Mouse (Mus musculus): ENCODE measurements around the gene Rgs9. TPM values are rescaled to one million over a fixed set of nuclear protein-coding genes. Genes with fewer than 3 reads are reported as not detected.

Rgs9 gene
- polyA plus RNA-seq, 1 experiment from 2014 or later, result 0.13 TPM

DNA sequence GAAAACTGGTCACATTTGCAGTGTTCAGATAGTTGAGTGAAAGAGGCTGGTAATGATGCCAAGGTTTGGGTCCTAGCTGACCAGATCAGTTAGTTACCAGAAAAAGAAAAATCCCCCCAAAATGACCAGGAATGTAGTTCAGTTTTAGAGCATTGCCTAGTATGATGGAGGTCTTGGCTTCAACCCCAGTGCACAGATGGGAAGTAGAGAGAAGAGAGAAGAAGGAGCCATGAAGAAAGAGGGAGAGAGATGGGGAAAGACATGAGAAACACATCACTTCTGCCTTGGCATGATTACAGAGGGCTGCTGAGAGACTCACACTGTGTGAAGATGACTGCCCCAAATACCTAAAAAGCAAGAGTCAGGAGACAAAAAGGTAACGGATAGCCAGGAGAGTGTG is 13.1 kb downstream of the Rgs9 start:
- Histone ChIP-seq H3K4me1 (ENCODE audit: control insufficient read depth, low read depth, low read length) (no peaks in the 10 kb centered on the region), H3K4me2 (ENCODE audit: low read depth, low read length) (no peak overlapping the region), H3K36me3 (ENCODE audit: control insufficient read depth, insufficient read depth) (no peaks in the 10 kb centered on the region), H3K9me3 (replicated peaks; ENCODE audit: control insufficient read depth, low read length) (no peaks in the 10 kb centered on the region), H3K9ac (ENCODE audit: low read depth, low read length) (no peak overlapping the region), H3K27me3 (ENCODE audit: control insufficient read depth, insufficient read depth, low read depth, low read length) (no peaks in the 10 kb centered on the region), H3K27ac (ENCODE audit: low read length) (no peak overlapping the region), H3K4me3 (ENCODE audit: low read depth, low read length) (no peak overlapping the region)
- WGBS (ENCODE audit: insufficient replicate concordance), result 67% methylated on average over 1 of the region's 1 CpGs
- ATAC-seq (ENCODE audit: low read depth), result no peak

DNA sequence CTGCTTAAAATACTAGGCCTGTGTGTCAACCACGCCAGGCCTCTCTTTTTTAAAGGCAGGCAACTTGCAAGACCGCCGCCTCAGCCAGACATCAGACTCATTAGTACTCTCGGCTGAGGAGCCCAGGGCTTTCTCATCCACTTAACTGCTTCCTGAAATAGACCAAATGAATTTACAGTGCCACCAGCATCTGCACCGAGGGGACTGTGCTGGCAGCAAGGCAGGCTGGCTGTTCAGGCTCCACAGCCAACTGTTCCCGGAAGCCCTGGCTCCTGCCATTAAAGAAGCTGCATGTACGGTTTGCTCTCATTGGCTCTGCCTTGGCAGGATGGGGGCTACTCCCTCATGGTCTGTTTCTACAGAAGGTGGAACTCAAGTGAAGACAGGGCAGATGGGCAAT is 19.7 kb downstream of the Rgs9 start:
- no peak overlapping the region for H3K4me3 ChIP-seq (ENCODE audit: low read depth, low read length)
- no peak overlapping the region for H3K4me2 ChIP-seq (ENCODE audit: low read depth, low read length)
- no peak overlapping the region for H3K27ac ChIP-seq (ENCODE audit: low read length)
- no peaks in the 10 kb centered on the region for H3K9me3 ChIP-seq (replicated peaks; ENCODE audit: control insufficient read depth, low read length)
- no peaks in the 10 kb centered on the region for H3K27me3 ChIP-seq (ENCODE audit: control insufficient read depth, insufficient read depth, low read depth, low read length)
- H3K36me3 ChIP-seq (ENCODE audit: control insufficient read depth, insufficient read depth), result no peaks in the 10 kb centered on the region
- H3K9ac ChIP-seq (ENCODE audit: low read depth, low read length), result no peak overlapping the region
- WGBS (ENCODE audit: insufficient replicate concordance), result 68% methylated on average over 7 of the region's 7 CpGs
- H3K4me1 ChIP-seq (ENCODE audit: control insufficient read depth, low read depth, low read length), result no peaks in the 10 kb centered on the region
- ATAC-seq (ENCODE audit: low read depth), result no peak

DNA sequence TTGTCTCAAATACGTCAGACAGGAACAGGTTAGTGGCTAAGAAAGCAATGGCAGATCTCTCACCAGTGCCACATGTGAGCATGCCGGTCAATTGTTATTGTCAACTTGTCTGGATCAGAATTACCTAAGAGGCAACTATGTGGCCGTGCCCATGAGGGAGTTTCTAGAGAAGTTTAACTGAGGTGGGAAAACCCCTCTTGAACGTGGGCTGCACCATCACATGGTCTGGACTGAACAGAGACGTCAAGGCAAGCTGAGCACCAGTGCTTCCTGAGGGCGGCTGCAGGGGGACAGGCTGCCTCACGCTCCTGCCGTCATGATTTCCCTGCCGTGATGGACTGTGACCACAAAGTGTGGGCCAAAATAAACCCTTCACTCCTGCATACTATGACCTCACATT is 26.5 kb downstream of the Rgs9 start:
- ATAC-seq (ENCODE audit: low read depth), result no peak
- 56% methylated on average over 9 of the region's 9 CpGs for WGBS (ENCODE audit: insufficient replicate concordance)

DNA sequence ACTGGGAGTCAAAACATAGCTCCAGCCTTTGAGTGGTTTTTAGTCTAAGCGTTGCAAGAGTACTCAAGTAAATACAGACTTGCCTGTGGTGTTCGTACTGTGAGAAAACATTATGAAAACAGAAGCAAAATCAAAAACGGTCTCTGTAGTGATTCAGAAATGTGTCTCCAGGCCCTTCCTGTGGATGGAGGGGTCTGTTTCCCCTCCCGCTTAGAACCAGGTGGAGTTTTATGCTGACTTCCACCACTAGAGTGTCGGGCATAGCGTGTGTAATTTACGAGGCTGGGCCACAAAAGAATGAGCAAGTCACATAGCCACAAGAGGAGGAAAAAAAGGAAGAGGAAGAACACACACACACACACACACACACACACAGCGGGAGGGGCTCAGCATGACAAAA is 27.6 kb downstream of the Rgs9 start:
- no peaks in the 10 kb centered on the region for H3K9me3 ChIP-seq (replicated peaks; ENCODE audit: control insufficient read depth, low read length)
- H3K4me3 ChIP-seq (ENCODE audit: low read depth, low read length), result no peak overlapping the region
- ATAC-seq (ENCODE audit: low read depth), result no peak
- H3K27me3 ChIP-seq (ENCODE audit: control insufficient read depth, insufficient read depth, low read depth, low read length), result no peaks in the 10 kb centered on the region
- H3K9ac ChIP-seq (ENCODE audit: low read depth, low read length), result no peak overlapping the region
- WGBS (ENCODE audit: insufficient replicate concordance), result 26% methylated on average over 8 of the region's 8 CpGs
- no peak overlapping the region for H3K4me2 ChIP-seq (ENCODE audit: low read depth, low read length)
- H3K4me1 ChIP-seq (ENCODE audit: control insufficient read depth, low read depth, low read length), result no peaks in the 10 kb centered on the region
- no peaks in the 10 kb centered on the region for H3K36me3 ChIP-seq (ENCODE audit: control insufficient read depth, insufficient read depth)
- no peak overlapping the region for H3K27ac ChIP-seq (ENCODE audit: low read length)

More for the DNA sequence above, 26.5 kb downstream of the Rgs9 start:
- no peaks in the 10 kb centered on the region for H3K36me3 ChIP-seq (ENCODE audit: control insufficient read depth, insufficient read depth)
- no peak overlapping the region for H3K4me2 ChIP-seq (ENCODE audit: low read depth, low read length)
- H3K27me3 ChIP-seq (ENCODE audit: control insufficient read depth, insufficient read depth, low read depth, low read length), result no peaks in the 10 kb centered on the region
- no peaks in the 10 kb centered on the region for H3K9me3 ChIP-seq (replicated peaks; ENCODE audit: control insufficient read depth, low read length)
- no peak overlapping the region for H3K4me3 ChIP-seq (ENCODE audit: low read depth, low read length)
- no peaks in the 10 kb centered on the region for H3K4me1 ChIP-seq (ENCODE audit: control insufficient read depth, low read depth, low read length)
- no peak overlapping the region for H3K27ac ChIP-seq (ENCODE audit: low read length)
- H3K9ac ChIP-seq (ENCODE audit: low read depth, low read length), result no peak overlapping the region

DNA sequence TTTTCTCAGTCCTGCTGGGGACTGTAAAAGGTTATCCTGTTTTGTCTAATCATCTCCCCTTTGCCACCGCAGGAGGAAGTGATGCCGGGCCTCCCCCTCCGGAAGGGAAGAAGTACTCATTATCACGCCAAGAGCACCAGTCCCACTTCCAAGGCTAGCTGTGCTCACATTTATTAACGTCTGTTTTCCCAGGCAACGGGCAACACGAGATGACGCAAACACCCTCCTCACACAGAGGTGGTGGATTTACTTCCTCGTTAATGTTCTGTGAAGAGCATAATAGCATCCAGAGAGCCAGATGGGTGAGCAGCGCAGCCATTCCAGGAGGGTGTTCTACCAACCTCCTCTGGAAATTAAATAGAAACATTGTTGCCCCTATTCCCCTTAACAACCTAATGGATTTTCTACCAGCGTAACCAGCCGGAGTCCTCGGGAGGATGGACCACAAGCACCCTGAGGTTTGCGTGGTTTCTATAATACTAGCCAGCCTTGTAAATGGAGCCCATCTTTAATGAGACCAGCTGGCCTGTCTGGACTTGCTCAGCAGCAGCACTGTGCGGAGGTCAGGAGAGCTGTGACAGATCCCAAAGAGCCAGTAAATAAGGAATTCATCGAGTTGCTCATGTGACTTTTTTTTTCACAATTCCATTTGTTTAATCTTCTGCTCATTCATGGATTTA is 28.1 kb downstream of the Rgs9 start:
- Histone ChIP-seq H3K27me3 (ENCODE audit: control insufficient read depth, insufficient read depth, low read depth, low read length) (no peaks in the 10 kb centered on the region), H3K9ac (ENCODE audit: low read depth, low read length) (no peak overlapping the region), H3K36me3 (ENCODE audit: control insufficient read depth, insufficient read depth) (no peaks in the 10 kb centered on the region), H3K27ac (ENCODE audit: low read length) (no peak overlapping the region), H3K4me2 (ENCODE audit: low read depth, low read length) (no peak overlapping the region), H3K9me3 (replicated peaks; ENCODE audit: control insufficient read depth, low read length) (no peaks in the 10 kb centered on the region), H3K4me1 (ENCODE audit: control insufficient read depth, low read depth, low read length) (no peaks in the 10 kb centered on the region), H3K4me3 (ENCODE audit: low read depth, low read length) (no peak overlapping the region)
- ATAC-seq (ENCODE audit: low read depth), result no peak
- 19% methylated on average over 16 of the region's 16 CpGs for WGBS (ENCODE audit: insufficient replicate concordance)

DNA sequence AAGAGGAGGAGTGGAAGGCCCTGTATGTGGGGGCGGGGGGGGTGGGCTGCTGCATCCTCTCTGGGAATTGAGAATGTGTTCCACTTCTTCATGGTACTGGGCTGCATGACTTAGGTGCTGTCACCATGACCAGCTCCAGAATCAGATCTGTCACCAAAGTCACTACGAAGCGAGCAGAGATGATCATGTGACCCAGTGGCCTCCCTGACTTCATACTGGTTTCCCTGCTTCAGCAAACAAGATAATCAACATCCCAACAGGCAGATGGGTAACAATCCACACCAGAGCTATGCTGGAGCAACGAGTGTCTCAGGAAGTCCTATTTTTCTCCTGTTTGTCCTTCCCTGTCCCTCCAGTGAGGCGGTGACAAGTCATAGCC is 28.7 kb downstream of the Rgs9 start:
- no peak for ATAC-seq (ENCODE audit: low read depth)
- 17% methylated on average over 5 of the region's 5 CpGs for WGBS (ENCODE audit: insufficient replicate concordance)
- Histone ChIP-seq H3K36me3 (ENCODE audit: control insufficient read depth, insufficient read depth) (no peaks in the 10 kb centered on the region), H3K27ac (ENCODE audit: low read length) (no peak overlapping the region), H3K9me3 (replicated peaks; ENCODE audit: control insufficient read depth, low read length) (no peaks in the 10 kb centered on the region), H3K4me2 (ENCODE audit: low read depth, low read length) (no peak overlapping the region), H3K27me3 (ENCODE audit: control insufficient read depth, insufficient read depth, low read depth, low read length) (no peaks in the 10 kb centered on the region), H3K4me1 (ENCODE audit: control insufficient read depth, low read depth, low read length) (no peaks in the 10 kb centered on the region), H3K4me3 (ENCODE audit: low read depth, low read length) (no peak overlapping the region), H3K9ac (ENCODE audit: low read depth, low read length) (no peak overlapping the region)

DNA sequence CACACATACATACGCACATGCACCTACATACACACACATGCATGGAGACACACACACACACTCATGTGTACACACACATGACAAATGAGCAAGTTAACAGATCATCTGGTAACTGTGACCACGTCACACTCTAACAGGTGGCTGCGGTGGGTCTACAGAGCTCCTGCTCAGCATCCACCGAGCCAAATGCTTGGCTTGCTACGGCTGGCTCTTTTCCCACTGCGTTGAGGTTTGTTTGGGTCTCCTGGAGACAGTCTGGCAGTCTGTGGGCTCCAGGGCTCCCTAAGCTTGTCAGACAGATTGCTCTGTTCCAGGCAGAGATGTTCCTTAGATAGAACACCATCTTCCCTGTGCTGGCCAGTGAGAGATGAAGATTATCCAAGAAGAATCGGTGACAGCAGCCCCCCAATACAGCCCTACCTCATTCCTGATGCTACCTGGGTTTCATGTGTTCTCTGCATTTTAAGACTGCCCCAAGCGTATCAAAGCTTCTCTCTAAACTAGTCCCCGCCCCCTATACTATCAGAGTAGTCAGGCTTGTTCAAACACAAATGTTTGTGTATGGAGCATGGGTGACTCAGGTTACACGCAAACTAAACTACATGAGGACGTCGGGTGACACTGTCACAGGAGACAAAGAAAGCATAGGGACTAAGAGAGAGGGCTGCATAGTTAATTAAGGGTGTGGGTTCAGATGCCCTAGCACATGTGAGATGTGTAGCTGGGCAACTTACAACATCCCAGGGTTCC is 31.6 kb downstream of the Rgs9 start:
- Histone ChIP-seq H3K4me1 (ENCODE audit: control insufficient read depth, low read depth, low read length) (no peaks in the 10 kb centered on the region), H3K9ac (ENCODE audit: low read depth, low read length) (no peak overlapping the region), H3K27ac (ENCODE audit: low read length) (no peak overlapping the region), H3K4me3 (ENCODE audit: low read depth, low read length) (no peak overlapping the region), H3K4me2 (ENCODE audit: low read depth, low read length) (no peak overlapping the region), H3K27me3 (ENCODE audit: control insufficient read depth, insufficient read depth, low read depth, low read length) (no peaks in the 10 kb centered on the region), H3K36me3 (ENCODE audit: control insufficient read depth, insufficient read depth) (no peaks in the 10 kb centered on the region), H3K9me3 (replicated peaks; ENCODE audit: control insufficient read depth, low read length) (no peaks in the 10 kb centered on the region)
- ATAC-seq (ENCODE audit: low read depth), result no peak
- WGBS (ENCODE audit: insufficient replicate concordance), result 63% methylated on average over 12 of the region's 12 CpGs

DNA sequence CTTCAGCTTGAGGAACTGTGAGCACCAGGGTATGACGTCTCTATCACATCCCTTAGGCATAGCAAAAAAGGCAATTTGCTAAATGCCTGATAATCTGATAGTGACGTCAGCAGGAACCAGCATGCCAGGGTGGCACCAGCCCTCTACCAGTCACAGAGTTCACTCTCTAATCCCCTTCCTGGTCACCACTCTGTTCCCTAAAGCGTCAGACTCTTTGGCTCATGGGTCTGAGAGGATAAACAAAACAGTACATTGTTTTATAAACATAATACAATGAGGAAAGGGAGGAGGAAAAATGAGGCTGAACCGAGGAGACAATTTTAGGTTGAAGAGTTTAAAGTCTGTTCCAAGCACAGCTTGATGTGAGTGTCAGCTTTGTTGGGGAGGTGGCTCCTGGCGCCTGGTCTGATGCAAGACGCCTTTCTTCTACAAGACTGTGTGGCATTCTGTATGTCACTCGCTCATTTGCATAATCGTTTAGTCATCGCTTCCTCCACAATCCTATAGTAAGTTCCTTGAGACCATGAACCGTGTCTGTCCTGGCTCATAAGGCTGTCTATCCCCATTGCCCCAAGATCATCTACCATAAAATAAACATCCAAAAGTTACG is 33.7 kb downstream of the Rgs9 start:
- Histone ChIP-seq H3K9me3 (replicated peaks; ENCODE audit: control insufficient read depth, low read length) (no peaks in the 10 kb centered on the region), H3K9ac (ENCODE audit: low read depth, low read length) (no peak overlapping the region), H3K27me3 (ENCODE audit: control insufficient read depth, insufficient read depth, low read depth, low read length) (no peaks in the 10 kb centered on the region), H3K27ac (ENCODE audit: low read length) (no peak overlapping the region), H3K4me2 (ENCODE audit: low read depth, low read length) (no peak overlapping the region), H3K4me1 (ENCODE audit: control insufficient read depth, low read depth, low read length) (no peaks in the 10 kb centered on the region), H3K36me3 (ENCODE audit: control insufficient read depth, insufficient read depth) (no peaks in the 10 kb centered on the region), H3K4me3 (ENCODE audit: low read depth, low read length) (no peak overlapping the region)
- 48% methylated on average over 11 of the region's 11 CpGs for WGBS (ENCODE audit: insufficient replicate concordance)
- ATAC-seq (ENCODE audit: low read depth), result no peak

DNA sequence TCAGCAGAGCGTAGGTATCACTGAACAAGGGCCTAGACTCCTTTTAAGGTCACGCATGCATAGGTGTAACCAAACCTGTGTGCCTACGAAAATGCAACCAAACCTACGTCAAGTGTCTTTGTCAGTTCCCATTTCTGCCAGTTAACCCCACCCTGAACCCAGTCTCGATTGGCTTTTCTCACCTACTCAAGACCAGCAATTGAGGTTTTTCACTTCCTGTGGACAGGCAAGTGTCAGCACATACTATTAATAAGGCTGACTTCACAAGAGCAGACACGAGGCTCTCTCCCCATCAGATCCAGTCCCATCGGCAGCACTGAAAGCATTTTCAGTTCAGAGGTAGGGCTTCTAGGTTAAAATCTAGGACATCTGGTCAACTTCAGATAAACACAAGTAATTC is 37.4 kb downstream of the Rgs9 start:
- H3K9ac ChIP-seq (ENCODE audit: low read depth, low read length), result no peak overlapping the region
- H3K4me3 ChIP-seq (ENCODE audit: low read depth, low read length), result no peak overlapping the region
- H3K27me3 ChIP-seq (ENCODE audit: control insufficient read depth, insufficient read depth, low read depth, low read length), result no peaks in the 10 kb centered on the region
- no peak overlapping the region for H3K4me2 ChIP-seq (ENCODE audit: low read depth, low read length)
- no peaks in the 10 kb centered on the region for H3K4me1 ChIP-seq (ENCODE audit: control insufficient read depth, low read depth, low read length)
- H3K36me3 ChIP-seq (ENCODE audit: control insufficient read depth, insufficient read depth), result no peaks in the 10 kb centered on the region
- no peak for ATAC-seq (ENCODE audit: low read depth)
- no peak overlapping the region for H3K27ac ChIP-seq (ENCODE audit: low read length)
- H3K9me3 ChIP-seq (replicated peaks; ENCODE audit: control insufficient read depth, low read length), result no peaks in the 10 kb centered on the region
- WGBS (ENCODE audit: insufficient replicate concordance), result 53% methylated on average over 7 of the region's 7 CpGs

Measured in liver, embryonic 16.5 days (tissue).